Mouse (Mus musculus): ENCODE measurements around the gene Kcnt2. TPM values are rescaled to one million over a fixed set of nuclear protein-coding genes. Genes with fewer than 3 reads are reported as not detected.

Gene Kcnt2
- 10 to 100 TPM; 37.6 to 39.9 TPM for total RNA-seq (2021)

GRCm38 (mm10) chr1:140245876-140246597 is at the start of gene Kcnt2:
TSS of gene Kcnt2 (plus strand) at chr1:140246158.
- peak; percentile 44 to 51 for DNase-seq

- DNase-seq, result no peak
These were observed 40.6 kb upstream of the Kcnt2 start for GRCm38 (mm10) chr1:140205329-140205728.

- no peak for DNase-seq
These were observed 20.7 kb upstream of the Kcnt2 start for GRCm38 (mm10) chr1:140225221-140225620.

- DNase-seq, result no peak
These were observed 19.3 kb upstream of the Kcnt2 start for GRCm38 (mm10) chr1:140226673-140227072.

- peak; percentile 50 to 62 for DNase-seq
These were observed 493 bp upstream of the Kcnt2 start for GRCm38 (mm10) chr1:140245465-140245864.

GRCm38 (mm10) chr1:140264696-140265095 is 18.7 kb downstream of the Kcnt2 start:
- no peak for DNase-seq

GRCm38 (mm10) chr1:140266047-140266446 is 20.1 kb downstream of the Kcnt2 start:
- no peak for DNase-seq

GRCm38 (mm10) chr1:140266643-140267286 is 20.8 kb downstream of the Kcnt2 start:
- no peak for DNase-seq

- no peak for DNase-seq
These were observed 21.3 kb downstream of the Kcnt2 start for GRCm38 (mm10) chr1:140267288-140267687.

GRCm38 (mm10) chr1:140273624-140274023 is 27.7 kb downstream of the Kcnt2 start:
- no peak for DNase-seq

GRCm38 (mm10) chr1:140275813-140276212 is 29.9 kb downstream of the Kcnt2 start:
- DNase-seq, result no peak

GRCm38 (mm10) chr1:140293140-140293539 is 47.2 kb downstream of the Kcnt2 start:
- DNase-seq, result no peak

GRCm38 (mm10) chr1:140295482-140295881 is 49.5 kb downstream of the Kcnt2 start:
- no peak for DNase-seq

GRCm38 (mm10) chr1:140304244-140304643 is 58.3 kb downstream of the Kcnt2 start:
- DNase-seq, result no peak

- DNase-seq, result no peak
These were observed 59.4 kb downstream of the Kcnt2 start for GRCm38 (mm10) chr1:140305344-140305743.

GRCm38 (mm10) chr1:140306339-140306738 is 60.4 kb downstream of the Kcnt2 start:
- no peak for DNase-seq

- DNase-seq, result no peak
These were observed 64.8 kb downstream of the Kcnt2 start for GRCm38 (mm10) chr1:140310739-140311138.

GRCm38 (mm10) chr1:140325088-140325487 is 79.1 kb downstream of the Kcnt2 start:
- DNase-seq, result no peak

GRCm38 (mm10) chr1:140326709-140327108 is 80.8 kb downstream of the Kcnt2 start:
- no peak for DNase-seq

- no peak for DNase-seq
These were observed 87.7 kb downstream of the Kcnt2 start for GRCm38 (mm10) chr1:140333702-140334101.

- peak in 1 of 2 experiments; percentile 24 for DNase-seq
These were observed 92.5 kb downstream of the Kcnt2 start for GRCm38 (mm10) chr1:140338417-140338816.

GRCm38 (mm10) chr1:140339368-140339767 is 93.4 kb downstream of the Kcnt2 start:
- DNase-seq, result no peak

GRCm38 (mm10) chr1:140364787-140365186 is 118.8 kb downstream of the Kcnt2 start:
- no peak for DNase-seq

GRCm38 (mm10) chr1:140373532-140373931 is 127.6 kb downstream of the Kcnt2 start:
- no peak for DNase-seq

All from layer of hippocampus, postnatal 36 days (tissue).